Mouse (Mus musculus) left cerebral cortex, adult 2 months (tissue): ENCODE data around the gene S100a2. TPM values are rescaled to one million over a fixed set of nuclear protein-coding genes. Genes with fewer than 3 reads are reported as not detected.

Experiments used
- DNase-seq, 2 experiments: peaks; one replicate each; pipeline ENCODE4 v3.0.0; 2021 to 2022; ENCODE audit warnings: low spot score in 2 of 2, mixed read lengths in 1 of 2; ENCODE audit errors: extremely low spot score in 1 of 2
- H3K27ac ChIP-seq: fragments of 200-600 bp; 2 replicates; pipeline ENCODE4 v1.8.1; 2022
- H3K4me3 ChIP-seq: fragments of 200-600 bp; 2 replicates; pipeline ENCODE4 v1.8.1; 2022
- CTCF ChIP-seq: fragments of 200-600 bp; IDR thresholded peaks from 2 replicates; pipeline ENCODE4 v1.8.1; 2022; ENCODE audit warnings: antibody characterized with exemption, mild to moderate bottlenecking, moderate library complexity
- intact Hi-C: fragments of 180-260 bp; cut with DNase I; formaldehyde crosslinking; loops from one replicate; pipeline ENCODE4 v1.15.1; 2025
- total RNA-seq, 2 experiments: library from RNA; stranded (reverse); gene quantifications; 2 replicates each; pipeline ENCODE4 v1.2.3; 2021

S100a2 gene
- total RNA-seq, 2 experiments from 2014 or later: not detected

DNA sequence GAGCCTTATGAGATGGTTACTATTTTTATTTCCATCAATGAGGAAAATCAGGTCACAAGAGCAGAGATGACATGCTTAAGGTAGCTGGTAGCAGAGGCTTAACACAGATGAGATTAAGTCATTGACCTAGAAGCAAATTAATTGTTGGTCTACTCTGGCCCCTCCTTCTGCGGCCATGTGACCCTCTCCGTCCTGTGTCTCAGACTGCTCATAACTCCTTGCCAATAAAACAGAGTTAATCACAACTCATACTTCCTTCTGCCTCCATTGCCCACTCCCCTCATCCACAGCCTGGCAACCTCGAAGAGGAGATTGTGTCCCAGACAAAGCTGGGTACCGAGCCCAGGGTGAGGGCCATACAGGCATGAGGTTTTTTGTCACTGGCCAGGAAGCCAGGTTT, 8.2 kb downstream of the S100a2 start:
- no peak overlapping the region for H3K27ac ChIP-seq
- no peak overlapping the region for H3K4me3 ChIP-seq
- TF ChIP-seq CTCF: no peak
- intact Hi-C loops: no loop called here
- DNase-seq: no peak

DNA sequence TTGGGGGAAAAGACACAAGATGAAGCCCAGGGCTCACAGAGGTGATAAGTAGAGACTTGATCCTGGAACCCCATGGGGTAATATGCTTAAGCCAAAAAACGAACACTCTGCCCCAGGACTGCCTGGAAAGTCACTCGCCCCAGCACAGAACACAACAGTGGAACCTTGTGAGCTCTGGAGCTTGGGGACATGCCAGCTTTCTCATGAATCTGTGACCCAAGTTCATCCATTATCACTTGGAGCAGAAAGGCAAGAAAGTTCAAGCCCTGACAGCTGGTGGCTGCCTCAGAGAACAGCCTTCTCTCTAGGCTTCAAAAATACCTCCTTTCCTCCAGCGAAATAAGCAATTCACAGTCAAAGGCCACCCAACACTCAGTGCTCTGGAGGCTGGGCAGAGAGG, 9.4 kb downstream of the S100a2 start:
- no peak for DNase-seq
- no peak overlapping the region for H3K27ac ChIP-seq
- no peak overlapping the region for H3K4me3 ChIP-seq
- intact Hi-C loops: no loop called here
- no peak for TF ChIP-seq CTCF

DNA sequence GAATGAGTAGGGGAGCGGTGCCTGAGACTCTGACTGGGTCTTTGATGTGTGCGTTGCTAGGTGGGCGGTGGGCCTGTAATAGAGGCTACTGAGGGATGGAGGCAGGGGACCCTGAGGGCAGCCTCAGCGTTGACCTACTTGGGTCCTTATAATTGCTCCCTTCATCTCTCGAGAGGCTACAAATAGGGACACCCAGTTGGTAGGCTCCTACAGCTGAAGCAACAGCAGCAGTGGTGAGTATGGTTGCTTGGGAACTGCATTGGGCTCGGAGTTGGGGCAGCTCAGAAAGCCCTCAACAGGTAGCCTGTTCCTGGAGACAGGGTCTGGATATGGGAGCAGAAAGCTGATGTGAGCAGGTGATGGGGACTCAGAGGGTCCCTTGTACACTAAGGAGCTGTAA, 10.0 kb downstream of the S100a2 start:
- intact Hi-C loops: no loop called here

GRCm38 (mm10) chr3:90600458-90601195, 10.6 kb downstream of the S100a2 start:
- no peak for TF ChIP-seq CTCF
- Histone ChIP-seq H3K27ac (no peak overlapping the region), H3K4me3 (no peak overlapping the region)
- DNase-seq: no peak
- intact Hi-C loops: no loop called here

More for the DNA sequence above, 10.0 kb downstream of the S100a2 start:
- no peak overlapping the region for H3K27ac ChIP-seq
- no peak overlapping the region for H3K4me3 ChIP-seq
- no peak for TF ChIP-seq CTCF
- DNase-seq: no peak

GRCm38 (mm10) chr3:90601486-90602110, 11.6 kb downstream of the S100a2 start, which contains the start of gene Gm42674:
Gene Gm42674, plus strand, starts transcription at chr3:90601904.
- Histone ChIP-seq H3K27ac (no peak within 1 kb of the TSS), H3K4me3 (no peak within 1 kb of the TSS)
- TF ChIP-seq CTCF: no peak
- intact Hi-C loops: no loop called here
- DNase-seq: no peak

GRCm38 (mm10) chr3:90603623-90604022, 13.6 kb downstream of the S100a2 start, which contains the start of gene S100a4:
Gene S100a4, plus strand, starts transcription at chr3:90603771.
- Histone ChIP-seq H3K4me3 (no peak within 1 kb of the TSS), H3K27ac (peak within 1 kb of the TSS; percentile 46; the same call in 1 of the 2 replicates)
- DNase-seq: no peak
- TF ChIP-seq CTCF: no peak
- intact Hi-C loops: loop anchor here (2.0 kb wide), 1 partner anchor 17 kb away; no protein-coding TSS in a partner anchor

- DNase-seq: peak; percentile 69 to 72
- Histone ChIP-seq H3K27ac (peak overlapping the region; percentile 46; the same call in 1 of the 2 replicates), H3K4me3 (no peak overlapping the region)
- TF ChIP-seq CTCF: no peak
- intact Hi-C loops: loop anchor here (2.0 kb wide), 1 partner anchor 18 kb away; no protein-coding TSS in a partner anchor
These were observed 14.4 kb downstream of the S100a2 start for GRCm38 (mm10) chr3:90604416-90604815.

DNA sequence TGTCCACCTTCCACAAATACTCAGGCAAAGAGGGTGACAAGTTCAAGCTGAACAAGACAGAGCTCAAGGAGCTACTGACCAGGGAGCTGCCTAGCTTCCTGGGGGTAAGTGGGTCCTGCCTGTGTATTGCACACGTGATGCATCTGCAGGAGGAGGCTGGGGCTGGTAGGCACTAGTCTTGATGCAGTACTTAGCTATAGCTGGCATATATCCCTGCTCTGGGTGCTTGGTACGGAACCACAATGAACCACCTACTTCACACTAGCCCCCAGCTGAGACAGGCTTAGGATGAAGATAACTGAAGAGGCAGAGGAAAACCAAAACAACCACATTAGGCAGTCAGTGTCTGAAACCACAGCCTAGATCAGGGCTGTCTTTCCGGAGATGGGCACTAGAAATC, 15.0 kb downstream of the S100a2 start:
- DNase-seq: no peak
- intact Hi-C loops: loop anchor here (2.0 kb wide), 1 partner anchor 18 kb away; no protein-coding TSS in a partner anchor
- Histone ChIP-seq H3K4me3 (no peak overlapping the region), H3K27ac (no peak overlapping the region; the same call in 1 of the 2 replicates)
- TF ChIP-seq CTCF: no peak

GRCm38 (mm10) chr3:90605736-90606135, 15.7 kb downstream of the S100a2 start:
- TF ChIP-seq CTCF: no peak
- Histone ChIP-seq H3K27ac (no peak overlapping the region), H3K4me3 (no peak overlapping the region)
- DNase-seq: no peak
- intact Hi-C loops: loop anchor here (2.0 kb wide), 1 partner anchor 19 kb away; no protein-coding TSS in a partner anchor

DNA sequence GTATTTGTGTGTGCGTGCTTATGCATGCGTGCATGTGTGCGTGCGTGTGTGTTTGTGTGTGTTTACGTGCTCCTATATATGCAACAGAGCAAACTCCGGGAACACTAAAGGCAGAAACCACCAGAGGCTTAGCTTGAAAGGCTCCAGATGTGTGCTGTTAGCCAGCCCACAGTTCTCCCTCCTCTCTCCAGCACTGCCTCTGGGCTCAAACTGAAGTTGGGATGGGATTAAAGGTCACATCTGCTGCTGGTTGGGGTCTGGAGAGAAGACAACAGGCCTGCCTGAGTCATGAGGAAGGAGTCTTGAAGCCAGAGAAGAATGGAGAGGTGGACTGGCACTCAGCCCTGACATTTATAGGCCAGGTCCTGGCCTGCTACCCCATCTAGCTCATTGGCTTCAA, 16.1 kb downstream of the S100a2 start:
- intact Hi-C loops: no loop called here
- no peak for DNase-seq
- Histone ChIP-seq H3K4me3 (no peak overlapping the region), H3K27ac (no peak overlapping the region)
- TF ChIP-seq CTCF: no peak

DNA sequence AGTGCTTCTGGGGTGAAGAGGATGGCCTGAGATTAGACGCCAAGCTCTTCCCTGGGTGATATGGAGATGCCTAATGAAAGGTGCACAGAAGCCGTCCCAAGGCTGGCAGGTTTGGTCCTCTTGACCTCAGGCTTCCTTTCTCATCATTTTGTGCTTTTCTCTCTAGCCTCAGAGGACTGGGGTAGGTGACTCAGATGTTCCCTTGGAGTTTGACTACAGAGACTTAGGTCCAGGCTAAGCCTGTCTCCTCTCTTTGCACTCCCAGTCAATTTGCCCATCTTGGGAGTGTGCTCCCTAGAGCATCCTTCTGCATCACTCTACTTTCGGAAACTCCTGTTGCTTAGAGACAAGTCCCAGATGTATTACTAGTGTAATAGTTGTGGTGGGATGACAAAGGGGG, 17.3 kb downstream of the S100a2 start:
- DNase-seq: no peak
- Histone ChIP-seq H3K27ac (no peak overlapping the region), H3K4me3 (no peak overlapping the region)
- intact Hi-C loops: no loop called here
- TF ChIP-seq CTCF: no peak

- Histone ChIP-seq H3K4me3 (no peak within 1 kb of the TSS), H3K27ac (no peak within 1 kb of the TSS)
- TF ChIP-seq CTCF: no peak
- no peak for DNase-seq
- intact Hi-C loops: no loop called here
These were observed 18.2 kb downstream of the S100a2 start, which contains the start of gene S100a5 for GRCm38 (mm10) chr3:90608223-90608622. Gene S100a5, plus strand, starts transcription at chr3:90608523.
